20 mouse cellular contexts compared by ENCODE assay signal in the genomic region with DNA sequence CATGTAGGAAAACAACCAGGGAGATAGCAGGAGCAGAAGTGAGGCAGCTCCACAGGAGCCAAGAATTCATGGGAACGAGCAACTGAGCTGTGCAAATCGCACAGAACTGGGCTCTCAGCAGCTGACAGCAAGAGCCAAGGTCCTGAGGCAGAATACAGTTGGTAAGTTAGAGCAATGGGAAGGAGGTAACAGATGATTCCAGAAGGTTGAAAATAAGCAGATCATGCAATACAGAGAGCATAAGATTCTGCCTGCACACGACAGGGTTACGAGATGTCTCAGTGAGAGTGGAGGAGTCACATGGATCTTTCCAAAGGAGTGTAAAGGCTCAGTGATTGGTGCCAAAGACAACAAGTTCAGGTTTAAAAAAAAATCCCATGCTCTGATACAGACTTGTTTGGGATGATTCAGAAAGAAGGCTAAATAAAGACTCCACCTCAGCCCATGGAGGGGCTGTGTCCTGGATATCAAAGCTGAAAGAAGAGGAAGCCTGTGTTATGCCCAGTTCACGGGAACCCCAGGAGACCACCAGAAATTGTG. TPM values are rescaled to one million over a fixed set of nuclear protein-coding genes. Genes with fewer than 3 reads are reported as not detected.
DNase-seq lines count a peak whose midpoint lies in the region; ATAC-seq and TF ChIP-seq lines count a peak whose summit lies in the region.
"Had no signal": no experiment of that assay in that cellular context is flagged by ENCODE, and none has a peak within 500 bp of the region (broad histone marks: within the 10 kb centered on the region; RNA-seq: fewer than 3 reads in every experiment).

No protein-coding gene starts in this region.

- no peak overlapping the region for H3K4me2 ChIP-seq in heart, embryonic 11.5 days
- H3K4me2 ChIP-seq in kidney, postnatal 0 days (ENCODE audit: low read length) = no peak overlapping the region
- H3K4me2 ChIP-seq: embryonic facial prominence, embryonic 12.5 days; forebrain, embryonic 12.5 days; hindbrain, embryonic 15.5 days had no signal

- no peaks in the 10 kb centered on the region for H3K4me1 ChIP-seq in heart, embryonic 11.5 days (ENCODE audit: control insufficient read depth, insufficient read depth, low read length)
- 0 out of 2 replicates have a peak, but pooled peaks cover 7% of the 10 kb centered on the region for H3K4me1 ChIP-seq in heart, embryonic 10.5 days
- no peaks in the 10 kb centered on the region for H3K4me1 ChIP-seq in kidney, postnatal 0 days (replicated peaks; ENCODE audit: insufficient read depth, low read length)
- H3K4me1 ChIP-seq: embryonic facial prominence, embryonic 12.5 days; forebrain, embryonic 12.5 days; hindbrain, embryonic 15.5 days had no signal

- WGBS in heart, embryonic 11.5 days (ENCODE audit: insufficient replicate concordance) = 63% methylated on average over 5 of the region's 5 CpGs
- 66% methylated on average over 5 of the region's 5 CpGs for WGBS in heart, embryonic 10.5 days
- 54% methylated on average over 5 of the region's 5 CpGs for WGBS in kidney, postnatal 0 days

- H3K27ac ChIP-seq in heart, embryonic 11.5 days (ENCODE audit: low read depth, low read length) = no peak overlapping the region
- no peak overlapping the region for H3K27ac ChIP-seq in heart, embryonic 10.5 days
- H3K27ac ChIP-seq in kidney, postnatal 0 days = no peak overlapping the region
- H3K27ac ChIP-seq: embryonic facial prominence, embryonic 12.5 days; forebrain, embryonic 12.5 days; hindbrain, embryonic 15.5 days had no signal

- ATAC-seq in heart, embryonic 11.5 days (replicated peaks; ENCODE audit: insufficient number of reproducible peaks, low FRiP score, low TSS enrichment) = 0 out of 2 replicates have a peak, but pooled peaks have one; percentile 17
- no peak for ATAC-seq in kidney, postnatal 0 days (replicated peaks; ENCODE audit: low FRiP score, low read depth)
- ATAC-seq: forebrain, postnatal 0 days; intestine, embryonic 16.5 days had no signal

- no peak overlapping the region for H3K4me3 ChIP-seq in heart, embryonic 11.5 days (ENCODE audit: low read depth, low read length)
- H3K4me3 ChIP-seq in heart, embryonic 10.5 days = no peak overlapping the region
- no peak overlapping the region for H3K4me3 ChIP-seq in kidney, postnatal 0 days (replicated peaks; ENCODE audit: low read depth, low read length)
- H3K4me3 ChIP-seq: embryonic facial prominence, embryonic 12.5 days; forebrain, embryonic 12.5 days; hindbrain, embryonic 15.5 days had no signal

- no peak for DNase-seq in heart, embryonic 10.5 days (ENCODE audit: low spot score)
- peak; percentile 8 for DNase-seq in kidney, postnatal 0 days (ENCODE audit: low spot score)
- no peak for DNase-seq in kidney, adult 11 months
- peak; percentile 30 for DNase-seq in fat pad, adult 2 months (ENCODE audit: extremely low read depth, low read depth, low spot score)
- DNase-seq in urinary bladder, postnatal 10 days (ENCODE audit: low spot score) = no peak
- DNase-seq: adrenal gland, postnatal 14 days; cerebellum, adult 11-12 months; cerebellum, adult 9-10 months; cerebellum, postnatal 25 days; forebrain, postnatal 0 days; gastrocnemius, postnatal 14 days; kidney, adult 8-10 months had no signal

- no peaks in the 10 kb centered on the region for H3K27me3 ChIP-seq in heart, embryonic 11.5 days (ENCODE audit: control insufficient read depth, insufficient read depth, low read length)
- no peaks in the 10 kb centered on the region for H3K27me3 ChIP-seq in heart, embryonic 10.5 days (ENCODE audit: insufficient read depth, poor library complexity, severe bottlenecking)
- no peaks in the 10 kb centered on the region for H3K27me3 ChIP-seq in kidney, postnatal 0 days (ENCODE audit: insufficient read depth, low read length)
- H3K27me3 ChIP-seq: embryonic facial prominence, embryonic 12.5 days; forebrain, embryonic 12.5 days; hindbrain, embryonic 15.5 days had no signal

- H3K9ac ChIP-seq in heart, embryonic 11.5 days (ENCODE audit: low read depth, low read length) = no peak overlapping the region
- no peak overlapping the region for H3K9ac ChIP-seq in kidney, postnatal 0 days (ENCODE audit: low read depth, low read length)
- H3K9ac ChIP-seq: embryonic facial prominence, embryonic 12.5 days; forebrain, embryonic 12.5 days; forebrain, postnatal 0 days; hindbrain, embryonic 15.5 days had no signal

- H3K9me3 ChIP-seq in heart, embryonic 11.5 days (replicated peaks; ENCODE audit: control insufficient read depth, low read length) = no peaks in the 10 kb centered on the region
- H3K9me3 ChIP-seq in heart, embryonic 10.5 days = no peaks in the 10 kb centered on the region
- H3K9me3 ChIP-seq in kidney, postnatal 0 days (replicated peaks; ENCODE audit: low read length) = no peaks in the 10 kb centered on the region
- H3K9me3 ChIP-seq: embryonic facial prominence, embryonic 12.5 days; forebrain, embryonic 12.5 days; hindbrain, embryonic 15.5 days had no signal

- TF ChIP-seq CTCF in kidney, postnatal 0 days (IDR thresholded peaks at IDR 0.05; ENCODE audit: low read depth) = no peak

- H3K36me3 ChIP-seq in heart, embryonic 11.5 days (ENCODE audit: control insufficient read depth, insufficient read depth, low read length) = no peaks in the 10 kb centered on the region
- H3K36me3 ChIP-seq in heart, embryonic 10.5 days = no peaks in the 10 kb centered on the region
- H3K36me3 ChIP-seq in kidney, postnatal 0 days (ENCODE audit: insufficient read depth, low read length) = no peaks in the 10 kb centered on the region
- H3K36me3 ChIP-seq: embryonic facial prominence, embryonic 12.5 days; forebrain, embryonic 12.5 days; hindbrain, embryonic 15.5 days had no signal

RNA-seq across cellular contexts. Expression of a gene that starts 2.7 kb away (rescaled TPM):
- polyA plus RNA-seq in heart, embryonic 11.5 days (2014; fragmentation: Nextera tagmentation; extraction: Ambion mirVana) = 0.17 and 0.55 TPM in 2 replicates
- 0.20 TPM in 1 of 2 replicates, not detected in the other for polyA plus RNA-seq in heart, embryonic 10.5 days (2016; fragmentation: Nextera tagmentation; extraction: Ambion mirVana)
- not detected in 2 replicates for polyA plus RNA-seq in kidney, postnatal 0 days (2015; fragmentation: Nextera tagmentation; extraction: Ambion mirVana)
- polyA plus RNA-seq: cortical plate, adult 2 months; embryonic facial prominence, embryonic 12.5 days; forebrain, embryonic 12.5 days; forebrain, postnatal 0 days; heart, postnatal 0 days; hindbrain, embryonic 11.5 days; hindbrain, embryonic 15.5 days had no signal

RNA-seq across cellular contexts. Expression of a gene that starts 12.6 kb away (rescaled TPM):
- polyA plus RNA-seq in heart, embryonic 11.5 days (2014; fragmentation: Nextera tagmentation; extraction: Ambion mirVana) = not detected in 2 replicates
- not detected in 2 replicates for polyA plus RNA-seq in heart, embryonic 10.5 days (2016; fragmentation: Nextera tagmentation; extraction: Ambion mirVana)
- not detected in 2 replicates for polyA plus RNA-seq in kidney, postnatal 0 days (2015; fragmentation: Nextera tagmentation; extraction: Ambion mirVana)
- polyA plus RNA-seq: cortical plate, adult 2 months; embryonic facial prominence, embryonic 12.5 days; forebrain, embryonic 12.5 days; forebrain, postnatal 0 days; heart, postnatal 0 days; hindbrain, embryonic 11.5 days; hindbrain, embryonic 15.5 days; intestine, embryonic 16.5 days had no signal

RNA-seq across cellular contexts. Expression of a gene that starts 24.2 kb away (rescaled TPM):
- polyA plus RNA-seq in heart, embryonic 11.5 days (2014; fragmentation: Nextera tagmentation; extraction: Ambion mirVana) = not detected in 2 replicates
- polyA plus RNA-seq in heart, embryonic 10.5 days (2016; fragmentation: Nextera tagmentation; extraction: Ambion mirVana) = 0.10 TPM in 1 of 2 replicates, not detected in the other
- polyA plus RNA-seq in kidney, postnatal 0 days (2015; fragmentation: Nextera tagmentation; extraction: Ambion mirVana) = not detected in 2 replicates
- polyA plus RNA-seq: cortical plate, adult 2 months; embryonic facial prominence, embryonic 12.5 days; forebrain, embryonic 12.5 days; forebrain, postnatal 0 days; heart, postnatal 0 days; hindbrain, embryonic 11.5 days; hindbrain, embryonic 15.5 days had no signal

RNA-seq across cellular contexts. Expression of a gene that starts 28.6 kb away (rescaled TPM):
- polyA plus RNA-seq in heart, embryonic 11.5 days (2014; fragmentation: Nextera tagmentation; extraction: Ambion mirVana) = 0.25 TPM in 1 of 2 replicates, not detected in the other
- not detected in 2 replicates for polyA plus RNA-seq in heart, embryonic 10.5 days (2016; fragmentation: Nextera tagmentation; extraction: Ambion mirVana)
- 0.08 TPM in 1 of 2 replicates, not detected in the other for polyA plus RNA-seq in kidney, postnatal 0 days (2015; fragmentation: Nextera tagmentation; extraction: Ambion mirVana)
- polyA plus RNA-seq: embryonic facial prominence, embryonic 12.5 days; forebrain, embryonic 12.5 days; forebrain, postnatal 0 days; hindbrain, embryonic 11.5 days; hindbrain, embryonic 15.5 days had no signal

Comparison
In these comparisons a context has a peak if more than half of its experiments do, and no peak if none do; other contexts are left out.
1. DNase-seq: peak in kidney, postnatal 0 days (single experiment) and fat pad, adult 2 months (single experiment); none in heart, embryonic 10.5 days (single experiment), kidney, adult 11 months (single experiment) and urinary bladder, postnatal 10 days (single experiment).